Mouse (Mus musculus) spleen, postnatal 10 days (tissue): ENCODE data around the gene Capn2.
A peak's percentile ranks its signal among the peaks of the same experiment; 100 is the strongest.

ENCODE experiments used
- DNase-seq, 2 experiments: peaks; one replicate each; pipeline ENCODE4 v3.0.0; 2021 to 2022; ENCODE audit warnings: low spot score in 2 of 2

The Capn2 gene

DNA sequence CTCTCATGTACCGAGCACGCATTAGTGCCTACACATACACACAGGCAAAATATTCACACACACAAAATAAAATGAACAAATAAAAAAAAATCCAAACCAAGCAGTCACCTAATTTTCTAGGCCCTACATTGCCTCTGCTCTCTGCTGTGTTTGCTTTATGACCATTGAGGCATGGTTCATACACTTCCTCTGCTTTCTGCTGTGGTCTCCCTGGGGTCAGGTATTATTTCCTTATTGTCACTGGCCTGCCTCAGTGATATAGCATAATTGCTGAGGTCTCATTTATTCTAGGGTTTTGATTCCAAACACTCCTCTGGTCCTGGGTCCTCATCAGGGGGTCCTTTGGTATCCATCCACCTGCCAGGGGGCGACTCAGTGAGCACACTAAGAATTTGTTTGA, 8.2 kb upstream of the Capn2 start:
- DNase-seq = no peak

DNA sequence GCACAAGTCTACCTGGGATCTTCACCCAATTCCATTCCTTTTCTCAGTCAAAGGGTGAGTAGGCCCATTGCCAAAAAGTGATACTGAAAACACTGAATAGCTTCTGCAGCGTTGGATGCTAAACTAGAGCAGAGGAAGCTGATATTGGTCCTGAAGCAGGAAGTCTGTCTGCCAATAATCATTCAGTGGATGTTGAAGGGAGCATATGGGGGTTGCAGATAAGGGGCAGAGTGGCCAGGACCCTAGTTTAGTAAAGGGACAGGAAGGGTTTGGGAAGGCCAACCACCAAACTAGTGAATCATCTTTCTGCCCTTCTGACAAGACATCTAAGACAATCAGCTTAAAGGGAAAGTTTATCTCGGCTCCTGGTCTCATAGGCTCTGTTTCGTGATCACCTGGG, 6.3 kb upstream of the Capn2 start:
- no peak for DNase-seq

GRCm38 (mm10) chr1:182522961-182523360, 5.6 kb upstream of the Capn2 start:
- DNase-seq = no peak

GRCm38 (mm10) chr1:182520938-182521500, 3.6 kb upstream of the Capn2 start:
- DNase-seq = no peak

DNA sequence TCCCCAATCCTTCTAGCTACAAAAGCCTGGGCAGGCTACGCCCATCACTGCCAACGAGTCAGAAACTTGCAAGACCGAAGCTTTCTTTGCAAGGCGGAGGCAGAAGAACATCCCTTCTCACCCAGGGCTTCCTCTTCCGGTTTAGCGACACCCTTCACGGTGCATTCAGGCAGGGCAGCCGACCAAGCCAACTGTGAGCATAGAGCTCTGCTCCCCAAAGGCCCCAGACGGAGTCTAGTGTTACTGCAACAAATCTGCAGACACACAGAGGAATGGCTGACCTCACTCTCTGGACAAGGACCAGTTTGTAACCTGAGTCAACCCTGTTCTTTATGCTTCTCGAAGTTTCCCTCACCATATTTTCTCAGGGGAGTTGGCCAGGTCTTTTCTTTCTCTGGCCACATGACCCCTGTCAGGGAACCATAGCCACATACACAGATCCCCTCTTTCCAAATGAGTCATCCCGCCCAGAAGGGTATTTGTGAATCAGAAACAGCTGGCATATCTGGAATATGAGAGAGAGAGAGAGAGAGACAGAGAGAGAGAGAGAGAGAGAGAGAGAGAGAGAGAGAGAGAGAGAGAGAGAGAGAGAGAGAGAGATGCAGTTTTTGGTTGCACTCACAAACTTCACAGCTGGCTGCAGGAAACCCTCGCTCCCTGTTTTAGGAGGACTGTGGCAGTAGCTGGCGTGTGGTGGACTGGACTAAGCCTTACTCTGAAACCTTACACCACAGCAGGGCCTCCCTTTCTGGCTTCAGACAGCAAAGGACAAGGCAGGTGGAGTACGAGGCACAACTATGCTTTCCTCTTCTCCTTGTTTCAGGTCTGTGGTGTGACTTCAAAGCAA, 2.9 kb upstream of the Capn2 start:
- peak; percentile 22 to 68 for DNase-seq

DNA sequence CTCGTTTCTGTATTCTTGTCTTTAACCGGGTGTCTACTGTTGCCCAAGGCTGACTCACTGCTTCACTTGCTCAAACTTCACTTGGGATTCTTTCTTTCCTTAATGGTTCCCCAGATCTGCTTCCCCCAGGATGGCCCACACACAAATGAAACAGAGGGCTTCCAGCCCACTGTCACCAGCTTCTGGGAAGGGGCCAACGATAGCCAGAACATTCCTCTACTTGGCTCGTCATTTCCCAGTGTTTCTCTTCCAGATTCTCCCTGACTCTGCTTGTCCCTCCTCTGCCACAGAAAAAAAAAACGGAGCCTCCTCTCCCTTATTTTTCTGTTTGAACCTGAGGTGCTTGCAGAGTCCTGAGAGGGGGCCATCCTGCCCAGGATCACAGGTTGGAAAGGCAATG, 1.9 kb upstream of the Capn2 start:
- no peak for DNase-seq

GRCm38 (mm10) chr1:182518811-182519210, 1.4 kb upstream of the Capn2 start:
- DNase-seq = no peak

DNA sequence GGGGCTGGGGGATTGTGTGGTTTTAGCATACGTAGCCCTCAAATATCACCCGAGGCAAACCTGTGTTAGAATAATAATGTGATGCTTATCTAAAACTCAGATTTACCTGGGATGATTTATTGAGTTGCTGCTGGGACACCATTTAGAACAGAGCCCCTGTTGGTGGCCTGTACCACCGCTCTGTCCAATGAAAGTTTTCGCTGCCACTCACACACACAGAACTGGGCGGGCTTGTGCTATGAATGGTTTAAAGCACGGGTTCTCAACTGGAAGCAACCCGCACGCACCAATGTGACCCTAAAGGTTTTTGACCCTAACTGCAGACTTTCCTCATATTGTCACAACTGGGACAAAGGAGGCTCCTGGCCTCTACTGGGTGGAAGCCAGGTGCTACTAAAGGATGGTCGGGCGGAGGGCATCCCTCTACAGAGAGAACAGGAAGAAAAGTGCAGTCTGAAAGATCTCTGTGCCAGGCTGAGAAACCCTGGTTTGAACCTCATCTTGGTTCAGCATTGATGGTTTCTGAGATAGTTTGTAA, 804 bp upstream of the Capn2 start:
- no peak for DNase-seq

GRCm38 (mm10) chr1:182517677-182518011, 236 bp upstream of the Capn2 start:
- no peak for DNase-seq

GRCm38 (mm10) chr1:182514803-182515590, 2.4 kb downstream of the Capn2 start:
- no peak for DNase-seq

DNA sequence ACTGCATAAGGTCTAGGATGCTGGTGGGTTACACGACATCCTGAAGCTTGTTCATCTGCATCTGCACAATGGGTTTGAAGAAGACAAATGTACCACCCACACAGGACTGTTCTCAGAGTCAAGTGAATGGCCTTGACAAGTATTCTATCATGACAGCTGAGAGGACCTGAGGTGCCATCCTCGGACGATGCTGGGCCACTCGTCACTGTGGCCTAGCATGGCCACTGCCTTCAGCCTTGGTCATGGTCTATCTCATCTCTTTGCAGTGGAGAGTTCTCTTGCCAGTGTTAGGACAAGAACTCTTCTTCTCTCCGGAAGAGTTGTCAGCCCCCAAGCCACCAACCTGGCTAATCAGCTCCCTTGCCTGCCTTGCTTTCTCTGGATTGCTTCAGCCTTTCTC, 3.7 kb downstream of the Capn2 start:
- DNase-seq = no peak

DNA sequence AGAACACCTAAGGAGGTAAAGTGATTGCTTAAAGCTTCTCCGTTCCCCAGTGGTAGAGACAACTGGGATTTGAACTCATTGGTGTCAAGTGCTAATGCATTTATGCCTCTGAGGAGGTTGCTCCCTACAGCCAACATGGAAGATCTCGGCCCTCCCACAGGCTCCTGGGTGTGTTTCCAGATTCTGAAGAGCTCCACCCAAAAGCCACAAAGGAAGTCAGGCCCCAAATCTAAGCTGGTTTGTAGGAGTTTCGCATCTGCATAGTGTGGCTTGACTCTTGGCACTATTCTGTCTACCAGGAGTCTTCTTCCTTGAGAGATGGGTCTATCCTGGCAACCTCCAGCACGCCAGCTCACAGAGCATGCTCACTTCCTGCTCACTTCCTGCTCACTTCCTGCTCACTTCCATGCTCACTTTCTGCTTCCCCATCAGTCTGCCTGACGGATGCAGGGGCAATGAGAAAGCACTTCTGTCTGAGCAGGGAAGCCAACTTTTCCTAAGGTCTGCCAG, 4.5 kb downstream of the Capn2 start:
- no peak for DNase-seq

- DNase-seq = no peak
Measured at GRCm38 (mm10) chr1:182511778-182512177, 5.6 kb downstream of the Capn2 start.

DNA sequence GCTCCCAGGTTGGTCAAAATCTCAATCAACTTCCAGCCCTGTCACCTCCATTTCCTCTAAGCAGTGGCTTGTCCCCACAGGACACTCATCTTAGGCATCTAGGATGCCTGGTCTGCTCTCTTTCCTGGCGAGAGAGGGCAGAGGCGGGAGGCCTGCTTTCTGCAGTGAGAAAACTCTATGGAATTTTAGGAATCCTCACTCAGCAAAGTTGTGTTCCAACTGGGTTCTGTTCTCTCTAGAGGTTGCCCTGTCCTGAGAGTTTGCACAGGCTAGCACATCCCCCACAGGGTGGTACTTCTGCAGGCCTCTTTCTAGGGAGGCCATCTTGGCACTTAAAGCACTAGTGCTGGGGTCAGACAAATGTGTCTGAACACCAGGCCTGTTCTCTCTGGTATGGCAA, 6.3 kb downstream of the Capn2 start:
- DNase-seq = no peak

DNA sequence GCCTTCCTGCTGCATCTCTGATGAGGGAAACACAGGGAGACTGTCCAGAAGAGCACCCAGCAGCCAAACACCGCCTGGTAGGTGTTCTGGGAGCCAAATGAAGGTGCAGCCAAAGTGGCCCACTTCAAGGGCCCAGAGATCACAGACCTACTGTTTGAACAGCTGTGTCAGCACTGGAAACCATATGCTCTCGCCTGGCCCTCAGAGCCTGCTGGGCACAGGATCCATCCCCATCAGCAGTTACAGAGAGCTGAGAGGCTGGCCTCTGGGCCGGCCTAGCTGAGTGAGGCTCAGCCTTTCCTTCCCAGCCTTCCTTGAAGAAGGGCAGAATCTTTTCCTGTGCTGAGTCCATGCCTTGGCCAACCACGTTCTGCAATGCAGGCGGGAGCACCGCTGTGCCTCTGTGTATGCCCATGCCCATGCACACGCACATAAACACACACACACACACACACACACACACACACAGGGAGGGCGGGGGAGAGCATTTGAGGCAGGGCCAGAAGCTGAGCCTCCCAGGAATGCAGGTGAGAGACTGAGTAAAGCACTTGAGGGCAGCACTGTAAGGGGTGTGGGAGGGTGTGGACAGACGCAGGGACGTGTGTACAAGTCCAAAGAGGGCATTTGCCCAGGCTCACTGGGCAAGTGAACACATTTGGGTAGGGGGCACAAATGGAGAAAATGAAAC, 8.2 kb downstream of the Capn2 start:
- no peak for DNase-seq

- peak in 1 of 2 experiments; percentile 34 for DNase-seq
Measured at GRCm38 (mm10) chr1:182506229-182506986, 11.0 kb downstream of the Capn2 start.

DNA sequence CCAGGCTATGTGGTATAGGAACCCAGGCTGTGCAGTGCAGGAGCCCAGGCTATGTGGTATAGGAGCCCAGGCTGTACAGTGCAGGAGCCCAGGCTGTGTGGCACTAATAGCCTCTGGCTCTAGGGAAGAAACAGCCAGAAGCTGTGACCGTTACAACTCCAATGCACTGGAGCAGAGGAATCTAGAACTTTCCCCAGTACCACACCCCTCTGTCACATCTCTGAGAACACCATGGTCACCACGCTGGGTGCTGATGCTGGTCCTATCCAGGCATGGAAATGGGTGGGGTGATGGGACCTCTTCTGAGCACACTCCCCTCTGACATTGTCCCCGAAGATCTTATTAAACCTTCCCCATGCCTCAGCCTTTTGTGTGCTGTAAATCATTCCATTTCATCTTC, 12.1 kb downstream of the Capn2 start:
- DNase-seq = no peak

DNA sequence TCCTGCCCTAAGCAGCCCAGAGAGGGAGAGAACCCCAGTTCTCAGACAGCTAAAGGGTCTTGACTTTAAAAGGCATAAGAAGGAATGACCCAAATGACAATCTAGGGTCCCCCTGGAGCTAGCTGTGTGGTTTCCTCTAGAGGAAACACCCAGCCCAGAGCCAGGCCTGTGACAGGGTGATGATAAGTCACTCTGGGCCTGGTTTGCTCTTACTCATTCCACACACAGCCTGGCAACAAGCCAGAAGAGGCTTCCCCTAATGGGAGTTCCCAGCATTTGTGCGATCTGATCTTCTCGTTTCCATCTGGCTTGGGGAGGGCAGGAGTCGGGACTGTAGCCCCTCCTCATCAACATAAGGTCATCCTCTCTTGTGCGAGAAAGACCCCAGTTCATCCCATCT, 13.2 kb downstream of the Capn2 start:
- DNase-seq = peak in 1 of 2 experiments; percentile 48

DNA sequence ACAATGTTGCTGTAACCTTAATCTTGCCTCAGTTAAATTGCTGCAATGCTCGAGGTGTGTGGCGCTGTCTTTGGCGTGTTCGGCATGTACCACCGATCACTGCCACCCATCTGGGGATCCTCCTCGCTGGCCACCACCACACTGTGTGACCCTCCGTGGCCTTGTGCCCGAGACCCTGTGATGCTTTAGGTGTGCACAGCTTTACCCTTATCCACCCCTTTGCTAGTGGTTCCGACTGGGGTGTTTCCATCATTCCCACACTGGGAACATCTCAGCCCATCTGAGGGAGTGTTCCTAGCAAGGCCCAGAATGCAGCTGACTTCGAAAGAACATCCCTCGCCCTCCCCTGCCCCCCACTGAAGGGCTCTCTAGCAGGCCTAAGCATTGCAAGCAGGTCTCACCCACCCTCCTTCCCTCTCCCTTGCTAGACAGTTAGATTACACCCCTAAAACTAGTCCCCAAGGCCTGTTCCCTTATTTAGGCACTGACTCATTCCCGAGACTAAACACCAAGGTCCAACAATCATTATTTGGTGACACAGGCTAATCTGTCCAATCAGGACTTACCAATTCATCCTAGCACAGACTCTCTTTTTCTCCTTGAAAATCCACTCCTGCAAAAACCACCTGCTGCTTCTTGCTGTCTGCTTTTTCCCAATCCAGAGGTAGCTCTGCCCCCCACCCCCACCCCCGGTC, 14.1 kb downstream of the Capn2 start:
- no peak for DNase-seq

DNA sequence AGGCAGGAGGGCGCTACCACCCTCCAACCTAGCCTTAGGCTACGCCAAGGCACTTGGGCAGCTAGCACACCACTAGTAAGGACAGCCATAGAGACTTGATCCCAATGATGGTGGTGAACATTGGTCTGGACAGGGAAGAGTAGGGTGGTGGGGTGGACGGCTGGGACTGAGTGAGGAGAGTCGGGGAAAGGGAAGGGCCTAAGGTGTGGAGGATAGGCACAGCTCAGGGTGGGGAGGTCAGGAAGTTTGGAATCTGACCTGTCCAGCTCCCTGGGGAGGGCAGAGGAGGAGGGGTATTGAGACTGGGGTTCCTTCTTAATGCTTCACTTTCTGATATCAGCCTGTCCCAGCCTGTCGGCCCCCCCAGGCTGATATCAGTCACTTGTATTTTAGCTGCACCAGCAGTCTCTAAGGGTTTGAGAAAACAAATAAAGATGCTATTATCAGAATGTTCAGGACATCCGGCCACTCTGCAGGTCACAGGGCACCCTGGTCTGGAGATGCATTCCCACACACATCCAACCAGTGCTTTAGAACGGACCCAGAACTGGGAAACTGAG, 14.8 kb downstream of the Capn2 start:
- no peak for DNase-seq
